Mouse (Mus musculus) heart, adult 2 months (tissue): ENCODE results near the gene Zmym3.

Experiments used
- CTCF ChIP-seq: fragments of 200-600 bp; IDR thresholded peaks from 2 replicates; pipeline ENCODE4 v1.8.1; 2022; ENCODE audit warnings: antibody characterized with exemption, mild to moderate bottlenecking, moderate library complexity
- EP300 ChIP-seq: fragments of 200-500 bp; IDR thresholded peaks from 2 replicates; pipeline ENCODE4 v1.6.1; 2011; ENCODE audit warnings: low read depth, low read length, control low read depth; ENCODE audit not compliant: insufficient read depth
- POLR2A ChIP-seq: fragments of 200-500 bp; IDR thresholded peaks from 2 replicates; pipeline ENCODE4 v1.6.1; 2011; ENCODE audit warnings: mild to moderate bottlenecking, low read depth, low read length, control low read depth; ENCODE audit not compliant: insufficient read depth

DNA sequence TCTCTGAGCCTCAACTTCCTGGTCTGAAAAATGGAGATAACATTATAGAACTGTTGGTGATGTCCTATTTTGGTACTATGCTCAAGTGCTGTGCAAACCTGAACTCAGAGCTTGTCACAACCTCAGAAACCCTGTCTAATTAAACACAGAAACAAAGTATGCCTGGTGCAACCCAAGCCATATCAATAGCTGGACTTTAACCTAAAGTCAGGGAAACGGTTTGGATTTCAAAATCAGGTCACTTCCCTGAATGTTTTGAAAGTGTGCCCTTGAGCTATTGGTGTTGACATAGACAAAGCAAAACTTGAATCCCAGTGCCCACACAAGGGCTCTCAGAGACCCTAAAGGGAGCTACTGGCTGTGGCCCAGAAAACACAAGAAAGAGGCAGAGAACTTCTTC is 40.9 kb downstream of the Zmym3 start:
- TF ChIP-seq POLR2A, result no peak
- no peak for TF ChIP-seq CTCF
- no peak for TF ChIP-seq EP300
